Mouse (Mus musculus) lung, postnatal 0 days (tissue): ENCODE results near the gene Focad.

Source experiments
- CTCF ChIP-seq: IDR thresholded peaks from 2 replicates; pipeline ENCODE4 v1.5.1; 2016; ENCODE audit warnings: antibody characterized with exemption, mild to moderate bottlenecking
- EP300 ChIP-seq: IDR thresholded peaks from 2 replicates; pipeline ENCODE4 v1.6.1; 2016; ENCODE audit warnings: antibody characterized with exemption, mild to moderate bottlenecking, control low read depth

DNA sequence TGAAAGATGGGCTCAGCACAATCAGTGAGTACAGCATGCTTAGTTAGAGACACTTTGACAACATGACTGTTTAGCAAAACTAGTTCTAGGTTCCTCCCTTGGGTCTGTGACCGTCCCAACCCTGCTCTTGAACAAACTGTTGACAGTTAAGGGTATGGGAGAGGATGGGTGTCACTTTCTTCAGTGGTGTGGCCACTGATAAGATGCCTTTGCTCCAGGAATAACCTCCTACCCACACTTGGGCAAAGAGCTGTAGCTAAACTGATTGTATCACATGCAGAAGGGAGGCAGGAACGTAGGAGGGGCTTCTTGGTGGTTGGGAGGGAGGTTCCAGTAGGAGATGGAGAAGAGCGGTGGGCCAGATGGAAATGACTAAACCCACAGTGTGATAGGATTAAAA is 213.3 kb downstream of the Focad start:
- TF ChIP-seq CTCF (no peak), EP300 (no peak)
